Mouse (Mus musculus): ENCODE data around the gene Mzf1. TPM values are rescaled to one million over a fixed set of nuclear protein-coding genes. Genes with fewer than 3 reads are reported as not detected.

The Mzf1 gene
- polyA plus RNA-seq, 2 experiments: 2.5 to 5.3 TPM

GRCm38 (mm10) chr7:13039181-13039580 lies 15.4 kb downstream of the Mzf1 start:
- Histone ChIP-seq H3K9ac (ENCODE audit: low read depth, low read length, severe bottlenecking) (peak overlapping the region; percentile 82), H3K27ac (replicated peaks; ENCODE audit: low read depth, low read length) (no peak overlapping the region), H3K4me2 (replicated peaks; ENCODE audit: low read depth, low read length, severe bottlenecking) (peak overlapping the region; percentile 79; the same call in 1 of the 2 replicates), H3K4me1 (ENCODE audit: control insufficient read depth, insufficient read depth, low read length) (peaks cover 24% of the 10 kb centered on the region), H3K9me3 (ENCODE audit: control insufficient read depth, low read length) (no peaks in the 10 kb centered on the region), H3K36me3 (ENCODE audit: control insufficient read depth, insufficient read depth, low read length) (peaks cover 20% of the 10 kb centered on the region), H3K27me3 (ENCODE audit: control insufficient read depth, insufficient read depth, low read length) (peaks cover 21% of the 10 kb centered on the region), H3K4me3 (replicated peaks; ENCODE audit: low read length) (0 out of 2 replicates have a peak overlapping the region, but pooled peaks have one; percentile 59)
- ATAC-seq (ENCODE audit: low FRiP score, low read depth): no peak
- DNase-seq (ENCODE audit: low spot score): no peak
- TF ChIP-seq POLR2A (IDR thresholded peaks at IDR 0.05; ENCODE audit: borderline replicate concordance, extremely low read depth, insufficient read depth, insufficient read length): no peak
- WGBS: 88% methylated on average over 1 of the region's 1 CpGs

- 21% methylated on average over 15 of the region's 15 CpGs for WGBS
- no peaks in the 10 kb centered on the region for H3K9me3 ChIP-seq (ENCODE audit: control insufficient read depth, low read length)
- peaks cover 20% of the 10 kb centered on the region for H3K36me3 ChIP-seq (ENCODE audit: control insufficient read depth, insufficient read depth, low read length)
- H3K27me3 ChIP-seq (ENCODE audit: control insufficient read depth, insufficient read depth, low read length): peaks cover 16% of the 10 kb centered on the region
- H3K4me1 ChIP-seq (ENCODE audit: control insufficient read depth, insufficient read depth, low read length): peaks cover 23% of the 10 kb centered on the region
- DNase-seq (ENCODE audit: low spot score) (peak; percentile 32), ATAC-seq (ENCODE audit: low FRiP score, low read depth) (no peak)
- peak overlapping the region; percentile 59 for H3K4me3 ChIP-seq (replicated peaks; ENCODE audit: low read length)
- H3K4me2 ChIP-seq (replicated peaks; ENCODE audit: low read depth, low read length, severe bottlenecking): peak overlapping the region; percentile 79
- no peak for TF ChIP-seq POLR2A (IDR thresholded peaks at IDR 0.05; ENCODE audit: borderline replicate concordance, extremely low read depth, insufficient read depth, insufficient read length)
- H3K9ac ChIP-seq (ENCODE audit: low read depth, low read length, severe bottlenecking): peak overlapping the region; percentile 82
- H3K27ac ChIP-seq (replicated peaks; ENCODE audit: low read depth, low read length): peak overlapping the region; percentile 98
Measured at GRCm38 (mm10) chr7:13038621-13039169, 15.9 kb downstream of the Mzf1 start.

GRCm38 (mm10) chr7:13037901-13038555 lies 16.5 kb downstream of the Mzf1 start, which contains the start of gene Ube2m:
Gene Ube2m, minus strand, starts transcription at chr7:13038275.
- TF ChIP-seq POLR2A (IDR thresholded peaks at IDR 0.05; ENCODE audit: borderline replicate concordance, extremely low read depth, insufficient read depth, insufficient read length): peak; percentile 96

GRCm38 (mm10) chr7:13037366-13037765 lies 17.2 kb downstream of the Mzf1 start:
- WGBS: under 1% methylated on average over 32 of the region's 33 CpGs
- peak; percentile 43 for DNase-seq (ENCODE audit: low spot score)
- no peak for ATAC-seq (ENCODE audit: low FRiP score, low read depth)
- TF ChIP-seq POLR2A (IDR thresholded peaks at IDR 0.05; ENCODE audit: borderline replicate concordance, extremely low read depth, insufficient read depth, insufficient read length): no peak
- Histone ChIP-seq H3K4me3 (replicated peaks; ENCODE audit: low read length) (peak overlapping the region; percentile 59), H3K36me3 (ENCODE audit: control insufficient read depth, insufficient read depth, low read length) (peaks cover 32% of the 10 kb centered on the region), H3K27ac (replicated peaks; ENCODE audit: low read depth, low read length) (peak overlapping the region; percentile 98), H3K27me3 (ENCODE audit: control insufficient read depth, insufficient read depth, low read length) (peaks cover 3% of the 10 kb centered on the region; the same call in 1 of the 2 replicates), H3K4me2 (replicated peaks; ENCODE audit: low read depth, low read length, severe bottlenecking) (peak overlapping the region; percentile 90), H3K4me1 (ENCODE audit: control insufficient read depth, insufficient read depth, low read length) (peaks cover 19% of the 10 kb centered on the region), H3K9me3 (ENCODE audit: control insufficient read depth, low read length) (no peaks in the 10 kb centered on the region), H3K9ac (ENCODE audit: low read depth, low read length, severe bottlenecking) (peak overlapping the region; percentile 82)

More at GRCm38 (mm10) chr7:13037901-13038555, 16.5 kb downstream of the Mzf1 start, which contains the start of gene Ube2m:
- peak within 1 kb of the TSS; percentile 59 for H3K4me3 ChIP-seq (replicated peaks; ENCODE audit: low read length)
- H3K27me3 ChIP-seq (ENCODE audit: control insufficient read depth, insufficient read depth, low read length): peaks cover 9% of the 10 kb centered on the region
- ATAC-seq (ENCODE audit: low FRiP score, low read depth): peak; percentile 90
- H3K4me2 ChIP-seq (replicated peaks; ENCODE audit: low read depth, low read length, severe bottlenecking): peak within 1 kb of the TSS; percentile 90
- peaks cover 19% of the 10 kb centered on the region for H3K4me1 ChIP-seq (ENCODE audit: control insufficient read depth, insufficient read depth, low read length)
- no peaks in the 10 kb centered on the region for H3K9me3 ChIP-seq (ENCODE audit: control insufficient read depth, low read length)
- WGBS: under 1% methylated on average over 40 of the region's 65 CpGs
- peak; percentile 98 for DNase-seq (ENCODE audit: low spot score)
- H3K27ac ChIP-seq (replicated peaks; ENCODE audit: low read depth, low read length): peak within 1 kb of the TSS; percentile 98
- H3K9ac ChIP-seq (ENCODE audit: low read depth, low read length, severe bottlenecking): peak within 1 kb of the TSS; percentile 82
- H3K36me3 ChIP-seq (ENCODE audit: control insufficient read depth, insufficient read depth, low read length): peaks cover 26% of the 10 kb centered on the region

- H3K4me1 ChIP-seq (ENCODE audit: control insufficient read depth, insufficient read depth, low read length): peaks cover 19% of the 10 kb centered on the region
- no peak for DNase-seq (ENCODE audit: low spot score)
- ATAC-seq (ENCODE audit: low FRiP score, low read depth): no peak
- H3K4me3 ChIP-seq (replicated peaks; ENCODE audit: low read length): peak overlapping the region; percentile 59
- peak overlapping the region; percentile 90 for H3K4me2 ChIP-seq (replicated peaks; ENCODE audit: low read depth, low read length, severe bottlenecking)
- no peaks in the 10 kb centered on the region for H3K9me3 ChIP-seq (ENCODE audit: control insufficient read depth, low read length)
- H3K9ac ChIP-seq (ENCODE audit: low read depth, low read length, severe bottlenecking): peak overlapping the region; percentile 82
- H3K27ac ChIP-seq (replicated peaks; ENCODE audit: low read depth, low read length): 0 out of 2 replicates have a peak overlapping the region, but pooled peaks have one; percentile 4
- H3K36me3 ChIP-seq (ENCODE audit: control insufficient read depth, insufficient read depth, low read length): peaks cover 38% of the 10 kb centered on the region
- WGBS: 48% methylated on average over 4 of the region's 4 CpGs
- no peaks in the 10 kb centered on the region for H3K27me3 ChIP-seq (ENCODE audit: control insufficient read depth, insufficient read depth, low read length)
- TF ChIP-seq POLR2A (IDR thresholded peaks at IDR 0.05; ENCODE audit: borderline replicate concordance, extremely low read depth, insufficient read depth, insufficient read length): no peak
Measured at GRCm38 (mm10) chr7:13036806-13037205, 17.8 kb downstream of the Mzf1 start.

All from limb, embryonic 14.5 days (tissue).